Mouse (Mus musculus) megakaryocyte-erythroid progenitor cell, adult 5-6 weeks (primary cell): Measurements from ENCODE around the gene Ston2. TPM values are rescaled to one million over a fixed set of nuclear protein-coding genes. Genes with fewer than 3 reads are reported as not detected.
"Not testable (repeated sequence)": the region's sequence is repeated elsewhere in the genome, so short reads cannot be mapped to it uniquely, and the experiment has no call there.

Experiments used
- ATAC-seq: replicated peaks from 2 replicates; pipeline ENCODE4 v1.8.0; 2016; ENCODE audit warnings: mild to moderate bottlenecking, inconsistent platforms; ENCODE audit not compliant: severe bottlenecking, poor library complexity, low FRiP score, low TSS enrichment
- total RNA-seq, 2 experiments: library from RNA; stranded (forward) in 1 of 2; stranded (reverse) in 1 of 2; fragments of 200-1000, 215-1000 nt in 1 of 2; fragments of >200 nt in 1 of 2; fragmentation: Nextera tagmentation in 1 of 2; gene quantifications; 2 replicates each; pipeline ENCODE4 v1.2.3; 2014 to 2017

The Ston2 gene
- total RNA-seq, 2 experiments from 2014 or later = 2.7 to 5.3 TPM

- ATAC-seq = no peak
These were observed 31.5 kb downstream of the Ston2 start for GRCm38 (mm10) chr12:91756562-91757166.

- ATAC-seq = no peak
These were observed 33.6 kb downstream of the Ston2 start for GRCm38 (mm10) chr12:91754606-91755005.

- ATAC-seq = no peak
These were observed 35.5 kb downstream of the Ston2 start for GRCm38 (mm10) chr12:91752711-91753110.

GRCm38 (mm10) chr12:91751893-91752597 is 36.1 kb downstream of the Ston2 start:
- no peak for ATAC-seq

- no peak for ATAC-seq
These were observed 38.5 kb downstream of the Ston2 start for GRCm38 (mm10) chr12:91749543-91750184.

GRCm38 (mm10) chr12:91748241-91748865 is 39.8 kb downstream of the Ston2 start:
- ATAC-seq = 0 out of 2 replicates have a peak, but pooled peaks have one; percentile 8

- ATAC-seq = not testable (repeated sequence)
These were observed 41.3 kb downstream of the Ston2 start for GRCm38 (mm10) chr12:91746839-91747238.

- ATAC-seq = peak; percentile 83
These were observed 42.4 kb downstream of the Ston2 start for GRCm38 (mm10) chr12:91745758-91746290.

GRCm38 (mm10) chr12:91744091-91744490 is 44.1 kb downstream of the Ston2 start:
- no peak for ATAC-seq

- no peak for ATAC-seq
These were observed 45.3 kb downstream of the Ston2 start for GRCm38 (mm10) chr12:91742916-91743315.

GRCm38 (mm10) chr12:91738381-91738780 is 49.8 kb downstream of the Ston2 start:
- ATAC-seq = no peak

- ATAC-seq = no peak; the same call in 1 of the 2 replicates
These were observed 51.8 kb downstream of the Ston2 start for GRCm38 (mm10) chr12:91736221-91736980.

- ATAC-seq = peak; percentile 53
These were observed 53.8 kb downstream of the Ston2 start for GRCm38 (mm10) chr12:91734246-91735027.

- no peak for ATAC-seq
These were observed 55.3 kb downstream of the Ston2 start for GRCm38 (mm10) chr12:91732729-91733448.

- no peak for ATAC-seq
These were observed 62.0 kb downstream of the Ston2 start for GRCm38 (mm10) chr12:91726202-91726601.

GRCm38 (mm10) chr12:91723912-91724311 is 64.3 kb downstream of the Ston2 start:
- ATAC-seq = peak; percentile 22; the same call in 1 of the 2 replicates

- no peak for ATAC-seq
These were observed 69.1 kb downstream of the Ston2 start for GRCm38 (mm10) chr12:91719134-91719533.

GRCm38 (mm10) chr12:91715686-91716085 is 72.5 kb downstream of the Ston2 start:
- ATAC-seq = no peak
